Mouse (Mus musculus): Measurements from ENCODE around the gene Gipc3.
A peak's percentile ranks its signal among the peaks of the same experiment; 100 is the strongest.

The Gipc3 gene

GRCm38 (mm10) chr10:81366477-81367206 lies 23.6 kb upstream of the Gipc3 start:
- DNase-seq = no peak

GRCm38 (mm10) chr10:81365672-81366476 lies 22.8 kb upstream of the Gipc3 start, which contains the start of gene 4930404N11Rik:
4930404N11Rik (minus strand) TSS chr10:81365816.
- no peak for DNase-seq

GRCm38 (mm10) chr10:81365073-81365472 lies 22.0 kb upstream of the Gipc3 start:
- no peak for DNase-seq

- DNase-seq = no peak
These were observed 21.6 kb upstream of the Gipc3 start for GRCm38 (mm10) chr10:81364666-81365065.

GRCm38 (mm10) chr10:81363436-81364346 lies 20.6 kb upstream of the Gipc3 start:
- DNase-seq = no peak

- no peak for DNase-seq
These were observed 19.4 kb upstream of the Gipc3 start for GRCm38 (mm10) chr10:81362336-81362949.

- DNase-seq = no peak
These were observed 17.7 kb upstream of the Gipc3 start for GRCm38 (mm10) chr10:81360721-81361120.

- DNase-seq = no peak
These were observed 15.8 kb upstream of the Gipc3 start for GRCm38 (mm10) chr10:81358841-81359240.

- peak; percentile 41 for DNase-seq
These were observed 15.1 kb upstream of the Gipc3 start for GRCm38 (mm10) chr10:81358209-81358608.

- DNase-seq = peak; percentile 95
These were observed 14.2 kb upstream of the Gipc3 start, which contains the start of gene Mfsd12 for GRCm38 (mm10) chr10:81356991-81357844. Mfsd12 (plus strand) TSS chr10:81357491.

- DNase-seq = no peak
These were observed 13.4 kb upstream of the Gipc3 start for GRCm38 (mm10) chr10:81356352-81356990.

- DNase-seq = no peak
These were observed 12.5 kb upstream of the Gipc3 start for GRCm38 (mm10) chr10:81355533-81355932.

- no peak for DNase-seq
These were observed 11.8 kb upstream of the Gipc3 start for GRCm38 (mm10) chr10:81354738-81355477.

- peak; percentile 45 for DNase-seq
These were observed 8.7 kb upstream of the Gipc3 start for GRCm38 (mm10) chr10:81351678-81352291.

- DNase-seq = peak; percentile 100
These were observed 7.4 kb upstream of the Gipc3 start, which contains the start of gene Hmg20b for GRCm38 (mm10) chr10:81350351-81351063. Hmg20b (minus strand) TSS chr10:81350480.

GRCm38 (mm10) chr10:81349961-81350350 lies 6.9 kb upstream of the Gipc3 start:
- DNase-seq = no peak

GRCm38 (mm10) chr10:81349146-81349545 lies 6.1 kb upstream of the Gipc3 start:
- DNase-seq = peak; percentile 85

GRCm38 (mm10) chr10:81346453-81347067 lies 3.5 kb upstream of the Gipc3 start:
- DNase-seq = peak; percentile 80

Measured in lung, postnatal 10 days (tissue).